Mouse (Mus musculus): Measurements from ENCODE around the gene Tsr3.

DNA sequence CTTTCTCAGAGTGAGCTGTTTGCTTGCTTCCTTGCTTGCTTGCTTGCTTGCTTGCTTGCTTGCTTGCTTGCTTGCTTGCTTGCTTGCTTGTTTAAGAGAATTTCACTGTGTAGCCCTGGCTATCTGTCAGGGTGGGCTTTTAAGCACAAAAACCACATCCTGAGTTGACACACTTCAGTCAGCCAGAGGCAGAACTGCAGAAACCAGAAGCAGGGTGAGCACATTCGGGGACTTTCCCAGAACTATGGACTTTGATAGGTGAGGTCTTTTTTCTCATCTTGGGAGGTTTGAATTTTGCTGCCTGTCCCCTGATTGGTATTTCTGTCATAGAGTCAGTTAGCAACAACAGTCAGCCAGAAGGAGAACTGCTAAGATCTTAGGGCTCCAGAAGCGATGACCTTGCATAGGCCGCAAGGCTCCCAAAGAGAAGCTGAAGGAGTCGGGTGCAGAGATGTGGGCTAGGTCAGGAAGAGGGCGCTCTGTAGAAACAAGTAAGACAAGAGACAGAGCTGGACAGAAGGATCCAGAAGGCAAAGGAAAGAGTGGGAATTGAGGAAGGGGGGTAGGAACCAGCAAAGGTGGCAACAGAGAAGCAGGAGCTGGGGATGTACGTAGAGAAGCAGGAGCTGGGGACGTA is 15.3 kb upstream of the Tsr3 start:
- no peak for TF ChIP-seq EP300 (IDR thresholded peaks at IDR 0.05; ENCODE audit: low read depth)
- TF ChIP-seq CTCF (IDR thresholded peaks at IDR 0.05; ENCODE audit: low read depth), result peak; percentile 18; the same call in 1 of the 2 replicates
